In genomic region chr19:32494611-32495010, GRCm38 (mm10) we compare ENCODE assay signal across 24 mouse cellular contexts. TPM values are rescaled to one million over a fixed set of nuclear protein-coding genes. Genes with fewer than 3 reads are reported as not detected.
A peak's percentile ranks its signal among the peaks of the same experiment; 100 is the strongest.
DNase-seq lines count a peak whose midpoint lies in the region; ATAC-seq and TF ChIP-seq lines count a peak whose summit lies in the region.
"Had no signal": no experiment of that assay in that cellular context is flagged by ENCODE, and none has a peak within 500 bp of the region (broad histone marks: within the 10 kb centered on the region; RNA-seq: fewer than 3 reads in every experiment).

No protein-coding gene starts in this region.

- H3K9ac ChIP-seq in intestine, postnatal 0 days (ENCODE audit: low read depth, low read length) = no peak overlapping the region
- H3K9ac ChIP-seq in intestine, embryonic 16.5 days (ENCODE audit: low read depth, low read length) = no peak overlapping the region
- no peak overlapping the region for H3K9ac ChIP-seq in ES-Bruce4 (ENCODE audit: low read depth, poor library complexity, severe bottlenecking)
- H3K9ac ChIP-seq in kidney, embryonic 15.5 days = no peak overlapping the region
- no peak overlapping the region for H3K9ac ChIP-seq in intestine, embryonic 15.5 days
- H3K9ac ChIP-seq: forebrain, embryonic 15.5 days; hindbrain, embryonic 13.5 days; limb, embryonic 13.5 days; neural tube, embryonic 13.5 days had no signal

- no peak for TF ChIP-seq POLR2A in ES-Bruce4 (IDR thresholded peaks at IDR 0.05; ENCODE audit: insufficient read depth, low read length)

- H3K27me3 ChIP-seq in intestine, postnatal 0 days (replicated peaks; ENCODE audit: control insufficient read depth, insufficient read depth, low read length) = no peaks in the 10 kb centered on the region
- no peaks in the 10 kb centered on the region for H3K27me3 ChIP-seq in intestine, embryonic 16.5 days (replicated peaks; ENCODE audit: control insufficient read depth, insufficient read depth, low read length)
- H3K27me3 ChIP-seq in ES-Bruce4 (ENCODE audit: control insufficient read depth, insufficient read depth, low read length, poor library complexity, severe bottlenecking) = no peaks in the 10 kb centered on the region
- H3K27me3 ChIP-seq in kidney, embryonic 15.5 days = no peaks in the 10 kb centered on the region
- H3K27me3 ChIP-seq in intestine, embryonic 15.5 days (replicated peaks) = no peaks in the 10 kb centered on the region
- H3K27me3 ChIP-seq: forebrain, embryonic 15.5 days; hindbrain, embryonic 13.5 days; limb, embryonic 13.5 days; neural tube, embryonic 13.5 days had no signal

- WGBS in intestine, postnatal 0 days = 82% methylated on average over 13 of the region's 13 CpGs
- 90% methylated on average over 13 of the region's 13 CpGs for WGBS in intestine, embryonic 16.5 days
- WGBS in kidney, embryonic 15.5 days = 72% methylated on average over 13 of the region's 13 CpGs
- WGBS in intestine, embryonic 15.5 days = 90% methylated on average over 13 of the region's 13 CpGs

- no peak for TF ChIP-seq EP300 in ES-Bruce4 (IDR thresholded peaks at IDR 0.05; ENCODE audit: insufficient read depth, low read depth, low read length)

- DNase-seq in kidney, postnatal 25 days = peak; percentile 76 to 91
- DNase-seq in cerebellum, adult 11-12 months = no peak
- DNase-seq: adrenal gland, postnatal 25 days; cerebellum, adult 2 months; cerebellum, postnatal 25 days; gastrocnemius, postnatal 25 days; heart, adult 18-20 months; heart, postnatal 4 days; lung, postnatal 36 days; right cerebral cortex, postnatal 4 days had no signal

- no peaks in the 10 kb centered on the region for H3K9me3 ChIP-seq in intestine, postnatal 0 days (ENCODE audit: control insufficient read depth)
- no peaks in the 10 kb centered on the region for H3K9me3 ChIP-seq in intestine, embryonic 16.5 days (ENCODE audit: control insufficient read depth, low read length)
- no peaks in the 10 kb centered on the region for H3K9me3 ChIP-seq in ES-Bruce4 (replicated peaks; ENCODE audit: control insufficient read depth, insufficient read depth, low read length, poor library complexity, severe bottlenecking)
- no peaks in the 10 kb centered on the region for H3K9me3 ChIP-seq in kidney, embryonic 15.5 days (replicated peaks)
- H3K9me3 ChIP-seq in intestine, embryonic 15.5 days = no peaks in the 10 kb centered on the region
- H3K9me3 ChIP-seq: forebrain, embryonic 15.5 days; hindbrain, embryonic 13.5 days; limb, embryonic 13.5 days; neural tube, embryonic 13.5 days had no signal

- ATAC-seq in intestine, postnatal 0 days = peak; percentile 38; the same call in 1 of the 2 replicates
- ATAC-seq in intestine, embryonic 16.5 days = no peak
- ATAC-seq in kidney, embryonic 15.5 days (replicated peaks; ENCODE audit: low FRiP score) = peak; percentile 54; the same call in 1 of the 2 replicates
- no peak for ATAC-seq in activated CD4-positive, CD25-positive, alpha-beta regulatory T cell, adult 4 months
- ATAC-seq in intestine, embryonic 15.5 days = no peak
- ATAC-seq: forebrain, embryonic 15.5 days had no signal

- H3K27ac ChIP-seq in intestine, postnatal 0 days (ENCODE audit: low read depth, low read length) = no peak overlapping the region
- H3K27ac ChIP-seq in intestine, embryonic 16.5 days (ENCODE audit: low read length) = no peak overlapping the region
- no peak overlapping the region for H3K27ac ChIP-seq in ES-Bruce4 (ENCODE audit: insufficient read depth, low read length)
- H3K27ac ChIP-seq in kidney, embryonic 15.5 days = no peak overlapping the region
- H3K27ac ChIP-seq in intestine, embryonic 15.5 days = no peak overlapping the region
- H3K27ac ChIP-seq: forebrain, embryonic 15.5 days; hindbrain, embryonic 13.5 days; limb, embryonic 13.5 days; neural tube, embryonic 13.5 days; stomach, postnatal 0 days had no signal

- no peak overlapping the region for H3K4me2 ChIP-seq in intestine, postnatal 0 days (replicated peaks; ENCODE audit: low read depth)
- no peak overlapping the region for H3K4me2 ChIP-seq in intestine, embryonic 16.5 days (ENCODE audit: low read depth, low read length)
- no peak overlapping the region for H3K4me2 ChIP-seq in kidney, embryonic 15.5 days
- H3K4me2 ChIP-seq in intestine, embryonic 15.5 days (replicated peaks) = no peak overlapping the region
- H3K4me2 ChIP-seq: forebrain, embryonic 15.5 days; heart, embryonic 11.5 days; hindbrain, embryonic 13.5 days; limb, embryonic 13.5 days; liver, embryonic 11.5 days; midbrain, embryonic 11.5 days; neural tube, embryonic 13.5 days had no signal

- H3K36me3 ChIP-seq in intestine, postnatal 0 days (ENCODE audit: control insufficient read depth, insufficient read depth) = peaks cover 44% of the 10 kb centered on the region
- peaks cover 6% of the 10 kb centered on the region; the same call in 1 of the 2 replicates for H3K36me3 ChIP-seq in intestine, embryonic 16.5 days (ENCODE audit: control insufficient read depth, insufficient read depth, low read length)
- peaks cover 8% of the 10 kb centered on the region for H3K36me3 ChIP-seq in ES-Bruce4 (ENCODE audit: control insufficient read depth, insufficient read depth, low read length, poor library complexity, severe bottlenecking)
- peaks cover 60% of the 10 kb centered on the region for H3K36me3 ChIP-seq in kidney, embryonic 15.5 days
- H3K36me3 ChIP-seq in intestine, embryonic 15.5 days = 0 out of 2 replicates have a peak, but pooled peaks cover 4% of the 10 kb centered on the region

- H3K4me1 ChIP-seq in intestine, postnatal 0 days (replicated peaks; ENCODE audit: control insufficient read depth, insufficient read depth, low read length) = no peaks in the 10 kb centered on the region
- no peaks in the 10 kb centered on the region for H3K4me1 ChIP-seq in intestine, embryonic 16.5 days (ENCODE audit: control insufficient read depth, insufficient read depth, low read length)
- H3K4me1 ChIP-seq in ES-Bruce4 (ENCODE audit: control insufficient read depth, insufficient read depth, low read length) = no peaks in the 10 kb centered on the region
- H3K4me1 ChIP-seq in kidney, embryonic 15.5 days = 0 out of 2 replicates have a peak, but pooled peaks cover 3% of the 10 kb centered on the region
- H3K4me1 ChIP-seq in intestine, embryonic 15.5 days (replicated peaks) = no peaks in the 10 kb centered on the region
- H3K4me1 ChIP-seq: forebrain, embryonic 15.5 days; hindbrain, embryonic 13.5 days; limb, embryonic 13.5 days; neural tube, embryonic 13.5 days had no signal

- no peak for TF ChIP-seq CTCF in intestine, postnatal 0 days (IDR thresholded peaks at IDR 0.05; ENCODE audit: low read depth)
- no peak for TF ChIP-seq CTCF in ES-Bruce4 (IDR thresholded peaks at IDR 0.05; ENCODE audit: low read depth, low read length)

- no peak overlapping the region for H3K4me3 ChIP-seq in intestine, postnatal 0 days (ENCODE audit: low read depth, low read length)
- no peak overlapping the region for H3K4me3 ChIP-seq in intestine, embryonic 16.5 days (ENCODE audit: low read length)
- H3K4me3 ChIP-seq in ES-Bruce4 (ENCODE audit: low read depth, low read length) = peak overlapping the region; percentile 2; the same call in 1 of the 2 replicates
- H3K4me3 ChIP-seq in kidney, embryonic 15.5 days (replicated peaks) = no peak overlapping the region
- H3K4me3 ChIP-seq in intestine, embryonic 15.5 days (replicated peaks) = no peak overlapping the region
- H3K4me3 ChIP-seq: forebrain, embryonic 15.5 days; hindbrain, embryonic 13.5 days; limb, embryonic 13.5 days; neural tube, embryonic 13.5 days had no signal

RNA-seq across cellular contexts. Expression of gene Minpp1, which starts 9.0 kb away (rescaled TPM):
- 62.3 and 68.7 TPM in 2 replicates for polyA plus RNA-seq in intestine, postnatal 0 days (2015; fragmentation: Nextera tagmentation; extraction: Ambion mirVana)
- polyA plus RNA-seq in intestine, embryonic 16.5 days (2015; fragmentation: Nextera tagmentation; extraction: Ambion mirVana) = 56.7 and 60.9 TPM in 2 replicates
- 38.8 and 40.0 TPM in 2 replicates for polyA plus RNA-seq in ES-Bruce4 (2011; ENCODE audit: insufficient read depth, insufficient read length, low read depth, missing spikeins)
- 73.7 and 75.4 TPM in 2 replicates for polyA plus RNA-seq in kidney, embryonic 15.5 days (2015; fragmentation: Nextera tagmentation; extraction: Ambion mirVana)
- 1 to 10 TPM; 8.6 to 8.9 TPM for polyA plus RNA-seq in activated CD4-positive, CD25-positive, alpha-beta regulatory T cell, adult 4 months (2017; shearing (Covaris generic))
- polyA plus RNA-seq in intestine, embryonic 15.5 days (2015; fragmentation: Nextera tagmentation; extraction: Ambion mirVana) = 58.0 and 66.9 TPM in 2 replicates

RNA-seq across cellular contexts. Expression of gene Rpl9-ps6, which starts 28.2 kb away (rescaled TPM):
- 89.1 and 99.6 TPM in 2 replicates for polyA plus RNA-seq in intestine, postnatal 0 days (2015; fragmentation: Nextera tagmentation; extraction: Ambion mirVana)
- polyA plus RNA-seq in intestine, embryonic 16.5 days (2015; fragmentation: Nextera tagmentation; extraction: Ambion mirVana) = 79.6 and 82.0 TPM in 2 replicates
- polyA plus RNA-seq in ES-Bruce4 (2011; ENCODE audit: insufficient read depth, insufficient read length, low read depth, missing spikeins) = 1,753 and 1,831 TPM in 2 replicates
- 103 and 128 TPM in 2 replicates for polyA plus RNA-seq in kidney, embryonic 15.5 days (2015; fragmentation: Nextera tagmentation; extraction: Ambion mirVana)
- 100 to 1,000 TPM; 229 to 490 TPM for polyA plus RNA-seq in activated CD4-positive, CD25-positive, alpha-beta regulatory T cell, adult 4 months (2017; shearing (Covaris generic))
- polyA plus RNA-seq in intestine, embryonic 15.5 days (2015; fragmentation: Nextera tagmentation; extraction: Ambion mirVana) = 144 and 146 TPM in 2 replicates

Comparison
In these comparisons a context has a peak if more than half of its experiments do, and no peak if none do; other contexts are left out.
1. ATAC-seq: peak in intestine, postnatal 0 days (single experiment) and kidney, embryonic 15.5 days (single experiment); none in intestine, embryonic 16.5 days (single experiment), activated CD4-positive, CD25-positive, alpha-beta regulatory T cell, adult 4 months (single experiment) and intestine, embryonic 15.5 days (single experiment).